Mouse (Mus musculus) hindbrain, embryonic 13.5 days (tissue): ENCODE data around the gene Dlgap4. TPM values are rescaled to one million over a fixed set of nuclear protein-coding genes. Genes with fewer than 3 reads are reported as not detected.

ENCODE experiments used
- ATAC-seq: fragments of 200-750 bp; cut with Nextera tagmentation; 2 replicates; pipeline ENCODE4 v1.8.0; 2017; ENCODE audit warnings: moderate TSS enrichment; ENCODE audit not compliant: low FRiP score
- H3K27ac ChIP-seq: fragments of 300-500 bp; sonication (generic); 2 replicates; pipeline ENCODE4 v1.5.1; 2015; ENCODE audit warnings: inconsistent platforms, mild to moderate bottlenecking, moderate library complexity
- H3K27me3 ChIP-seq: fragments of 300-500 bp; sonication (generic); 2 replicates; pipeline ENCODE4 v1.6.1; 2015; ENCODE audit warnings: mild to moderate bottlenecking, inconsistent platforms
- H3K36me3 ChIP-seq: fragments of 300-500 bp; sonication (generic); 2 replicates; pipeline ENCODE4 v1.6.1; 2015; ENCODE audit warnings: mild to moderate bottlenecking, inconsistent platforms
- H3K4me1 ChIP-seq: fragments of 300-500 bp; sonication (generic); replicated peaks from 2 replicates; pipeline ENCODE4 v1.6.1; 2015; ENCODE audit warnings: inconsistent platforms
- H3K4me2 ChIP-seq: fragments of 300-500 bp; sonication (generic); 2 replicates; pipeline ENCODE4 v1.6.1; 2015; ENCODE audit warnings: inconsistent platforms, mild to moderate bottlenecking, moderate library complexity
- H3K4me3 ChIP-seq: fragments of 300-500 bp; sonication (generic); 2 replicates; pipeline ENCODE4 v1.5.1; 2015; ENCODE audit warnings: mild to moderate bottlenecking, inconsistent platforms
- H3K9ac ChIP-seq: fragments of 300-500 bp; sonication (generic); 2 replicates; pipeline ENCODE4 v1.6.1; 2015; ENCODE audit warnings: mild to moderate bottlenecking, inconsistent platforms
- H3K9me3 ChIP-seq: fragments of 300-500 bp; sonication (generic); 2 replicates; pipeline ENCODE4 v1.6.1; 2016; ENCODE audit warnings: inconsistent platforms
- WGBS: fragments of 180-500 bp; shearing (Covaris S2); methylation state at CpG from one replicate; pipeline ENCODE4 v1.1.7; 2015; 5-methylcytosine and 5-hydroxymethylcytosine counted together
- polyA plus RNA-seq: library from polyadenylated mRNA; unstranded; fragments of >200 nt; fragmentation: Nextera tagmentation; extraction: Ambion mirVana; gene quantifications from 2 replicates; pipeline ENCODE4 v1.2.1, GENCODE M21; 2015

The Dlgap4 gene
- polyA plus RNA-seq, 1 experiment from 2014 or later, result 232 TPM

DNA sequence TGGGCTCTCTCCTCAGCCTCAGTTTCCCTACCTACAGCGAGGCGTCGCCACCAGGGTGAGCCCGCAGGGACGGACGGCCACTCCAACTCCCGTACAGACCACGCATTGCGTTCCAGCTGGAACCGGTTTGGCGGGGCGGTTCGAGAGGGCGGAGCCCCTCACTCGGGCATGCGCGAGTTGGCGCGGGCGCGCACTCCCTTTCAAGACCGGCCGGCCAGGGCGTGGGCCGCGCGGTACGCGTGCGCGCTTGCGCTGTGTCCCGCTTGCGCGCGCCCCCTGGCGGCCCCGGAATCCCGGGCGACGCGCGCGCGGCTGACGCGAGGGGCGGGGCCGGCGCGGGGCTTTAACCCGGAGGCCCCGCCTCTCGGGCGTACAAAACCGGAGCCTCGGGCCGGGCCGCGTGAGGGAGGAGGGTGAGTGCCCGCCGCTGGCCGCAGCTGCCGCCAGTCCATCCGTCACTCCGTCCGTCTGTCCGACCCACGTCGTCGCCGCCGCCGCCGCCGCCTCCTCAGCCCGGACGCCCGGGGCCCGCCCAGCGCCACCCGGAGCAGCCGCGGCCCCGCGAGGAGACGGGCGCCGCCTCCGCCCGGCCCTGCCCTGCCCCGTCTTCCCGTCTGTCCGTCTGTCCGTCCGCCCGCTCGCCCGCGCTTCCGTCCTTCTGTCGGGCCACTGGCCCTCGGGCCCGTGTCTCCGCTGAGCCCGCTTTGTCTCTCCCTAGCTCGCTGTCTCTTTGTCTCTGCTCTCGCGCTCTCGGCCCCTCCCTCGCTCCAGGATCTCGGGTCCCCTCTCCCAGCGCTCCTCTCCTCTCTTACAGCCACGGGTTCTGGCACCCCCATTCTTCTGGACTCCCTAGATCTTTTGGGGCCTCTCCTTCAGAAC lies 107.4 kb downstream of the Dlgap4 start:
- Histone ChIP-seq H3K4me1 (peaks cover 67% of the 10 kb centered on the region), H3K27me3 (no peaks in the 10 kb centered on the region), H3K9me3 (no peaks in the 10 kb centered on the region), H3K27ac (peak overlapping the region; percentile 96), H3K9ac (peak overlapping the region; percentile 100), H3K4me3 (peak overlapping the region; percentile 97), H3K4me2 (peak overlapping the region; percentile 89), H3K36me3 (no peaks in the 10 kb centered on the region)
- peak; percentile 91 for ATAC-seq
- WGBS, result under 1% methylated on average over 95 of the region's 114 CpGs

DNA sequence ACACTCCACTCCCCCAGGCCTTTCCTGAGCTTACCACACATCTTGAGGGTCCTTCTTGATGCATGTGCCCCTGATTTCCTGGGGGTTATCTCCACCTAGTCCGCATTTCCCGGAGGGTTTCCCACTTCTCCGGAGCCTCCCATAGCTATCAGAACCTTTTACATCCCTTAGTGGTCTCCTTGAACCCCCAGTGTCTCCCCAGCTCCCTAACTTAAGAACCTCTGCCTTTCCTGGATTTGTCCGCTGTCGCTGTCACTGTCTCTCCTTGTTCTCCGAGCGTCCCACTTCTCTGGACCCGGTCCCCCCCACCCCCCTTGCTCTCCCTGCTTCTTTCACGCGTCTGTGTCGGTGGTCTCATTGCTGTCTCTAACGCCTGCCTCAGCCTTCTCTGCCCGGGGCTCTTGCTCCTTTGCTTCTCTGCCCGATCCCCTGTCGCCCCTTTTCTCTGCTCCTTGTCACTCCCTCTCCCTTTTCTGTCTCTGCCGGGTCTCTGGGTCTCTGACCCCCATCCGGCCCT lies 108.1 kb downstream of the Dlgap4 start:
- Histone ChIP-seq H3K4me1 (peaks cover 73% of the 10 kb centered on the region), H3K9me3 (no peaks in the 10 kb centered on the region), H3K9ac (peak overlapping the region; percentile 100), H3K4me2 (peak overlapping the region; percentile 89), H3K27me3 (no peaks in the 10 kb centered on the region), H3K36me3 (no peaks in the 10 kb centered on the region), H3K4me3 (peak overlapping the region; percentile 97), H3K27ac (peak overlapping the region; percentile 96)
- WGBS, result 0% methylated on average over 17 of the region's 17 CpGs
- no peak for ATAC-seq

DNA sequence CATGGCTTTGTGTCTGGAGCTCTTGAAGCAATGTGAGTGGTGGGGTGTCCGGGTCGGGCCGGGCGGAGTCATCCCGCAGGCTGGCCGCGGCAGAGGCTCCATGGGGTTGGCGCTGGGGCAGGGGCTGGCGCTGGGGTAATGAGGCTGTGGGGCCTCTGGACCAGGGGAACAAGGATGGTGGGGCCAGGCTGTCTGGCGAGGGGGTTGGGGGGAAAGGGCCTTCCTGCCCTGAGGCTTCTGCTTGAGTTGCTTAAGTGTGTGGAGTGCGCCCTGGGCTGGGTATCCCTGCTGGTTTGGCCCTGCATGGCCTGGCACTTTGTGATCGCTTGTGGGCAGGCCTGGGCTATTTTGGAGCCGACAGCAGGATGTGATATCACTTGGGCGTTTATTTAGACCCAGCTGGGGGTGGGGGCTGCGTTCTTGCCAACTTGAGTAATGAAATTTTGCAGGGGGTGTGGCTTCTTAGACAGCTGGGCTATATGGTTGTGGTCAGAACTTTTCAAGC lies 108.6 kb downstream of the Dlgap4 start:
- Histone ChIP-seq H3K4me2 (peak overlapping the region; percentile 89), H3K9me3 (no peaks in the 10 kb centered on the region), H3K27ac (peak overlapping the region; percentile 96), H3K4me1 (peaks cover 74% of the 10 kb centered on the region), H3K9ac (peak overlapping the region; percentile 100), H3K27me3 (no peaks in the 10 kb centered on the region), H3K36me3 (no peaks in the 10 kb centered on the region), H3K4me3 (peak overlapping the region; percentile 97)
- under 1% methylated on average over 15 of the region's 15 CpGs for WGBS
- ATAC-seq, result peak; percentile 7; the same call in 1 of the 2 replicates

DNA sequence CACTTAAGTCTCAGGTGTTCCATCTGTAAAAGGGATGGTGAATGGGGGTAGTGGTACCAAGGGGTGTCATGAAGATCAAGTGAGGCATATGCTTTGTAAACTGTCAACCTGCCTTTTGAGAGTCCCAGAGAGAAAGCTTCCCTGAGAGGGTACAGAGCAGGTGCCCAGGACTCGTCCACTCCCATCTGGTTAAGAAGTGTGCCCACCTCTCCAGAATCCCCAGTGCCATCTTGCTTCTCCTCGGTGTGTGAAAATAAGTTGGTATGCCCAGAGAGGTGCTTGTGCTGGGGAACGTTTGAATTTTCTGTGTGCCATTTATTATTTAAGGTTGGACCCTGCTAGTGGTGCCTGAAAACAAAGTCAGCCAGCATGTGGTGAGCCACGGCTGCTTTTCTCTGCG lies 109.2 kb downstream of the Dlgap4 start:
- Histone ChIP-seq H3K4me3 (peak overlapping the region; percentile 97), H3K9ac (peak overlapping the region; percentile 100), H3K27ac (peak overlapping the region; percentile 96; the same call in 1 of the 2 replicates), H3K27me3 (no peaks in the 10 kb centered on the region), H3K4me1 (peaks cover 70% of the 10 kb centered on the region), H3K36me3 (no peaks in the 10 kb centered on the region), H3K4me2 (peak overlapping the region; percentile 89), H3K9me3 (no peaks in the 10 kb centered on the region)
- no peak for ATAC-seq
- 34% methylated on average over 5 of the region's 5 CpGs for WGBS

DNA sequence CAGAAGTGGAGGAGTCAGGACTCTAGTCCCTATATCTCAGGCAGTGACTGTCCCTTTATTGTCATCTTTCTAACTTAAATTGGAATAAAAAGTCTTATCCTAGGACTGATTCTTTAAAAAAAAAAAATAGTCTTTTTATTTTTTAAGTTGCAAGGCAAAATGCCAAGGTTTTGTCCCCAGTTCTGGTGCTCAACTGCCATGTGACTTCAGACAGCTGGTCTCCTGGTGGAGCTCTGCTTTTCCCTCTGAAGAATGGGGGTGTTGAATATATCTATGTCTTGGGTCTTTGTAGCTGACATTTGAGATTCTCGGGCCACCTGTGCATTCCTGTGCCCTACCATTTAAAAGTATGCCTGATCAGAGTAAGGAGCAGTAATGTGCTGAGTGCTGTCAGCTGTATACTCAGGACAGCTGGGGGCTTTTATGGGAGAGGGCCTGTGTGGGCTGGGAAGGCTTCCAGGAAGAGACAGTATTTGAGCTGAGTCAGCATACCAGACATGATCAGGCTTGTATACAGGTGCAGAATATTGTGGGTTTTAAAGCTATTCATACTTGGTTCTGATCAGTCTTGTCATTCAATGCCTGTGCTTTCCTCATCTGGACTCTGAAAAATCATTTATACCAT lies 110.5 kb downstream of the Dlgap4 start:
- no peak for ATAC-seq
- H3K9ac ChIP-seq, result peak overlapping the region; percentile 55
- H3K4me1 ChIP-seq, result peaks cover 70% of the 10 kb centered on the region
- WGBS, result 68% methylated on average over 1 of the region's 1 CpGs
- H3K9me3 ChIP-seq, result no peaks in the 10 kb centered on the region
- no peaks in the 10 kb centered on the region for H3K27me3 ChIP-seq
- peaks cover 6% of the 10 kb centered on the region; the same call in 1 of the 2 replicates for H3K36me3 ChIP-seq
- H3K4me2 ChIP-seq, result peak overlapping the region; percentile 89
- peak overlapping the region; percentile 97 for H3K4me3 ChIP-seq
- no peak overlapping the region for H3K27ac ChIP-seq

DNA sequence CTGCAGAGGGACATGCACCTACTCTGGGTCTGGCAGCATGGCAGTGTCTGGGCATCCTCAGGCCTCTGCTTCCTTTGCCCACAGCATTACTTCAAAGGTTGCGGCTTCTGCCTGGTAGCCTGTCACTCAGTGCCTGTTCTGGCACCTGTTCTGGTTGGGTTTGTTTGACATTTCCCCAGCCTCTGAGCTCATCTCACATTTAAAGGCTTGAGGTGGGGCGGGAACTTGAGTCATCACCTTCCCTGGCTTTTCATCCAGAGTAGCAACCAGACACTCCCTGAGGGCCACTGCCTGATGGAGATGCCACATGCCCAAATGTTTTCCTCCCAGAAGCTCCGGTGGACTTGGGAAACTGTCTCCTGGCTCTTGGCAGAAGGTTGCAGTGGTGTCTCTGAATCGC lies 111.4 kb downstream of the Dlgap4 start:
- Histone ChIP-seq H3K9ac (peak overlapping the region; percentile 61), H3K4me3 (no peak overlapping the region), H3K27me3 (no peaks in the 10 kb centered on the region), H3K27ac (no peak overlapping the region), H3K36me3 (peaks cover 6% of the 10 kb centered on the region; the same call in 1 of the 2 replicates), H3K4me1 (peaks cover 71% of the 10 kb centered on the region), H3K9me3 (no peaks in the 10 kb centered on the region), H3K4me2 (peak overlapping the region; percentile 89)
- 74% methylated on average over 4 of the region's 4 CpGs for WGBS
- ATAC-seq, result no peak

DNA sequence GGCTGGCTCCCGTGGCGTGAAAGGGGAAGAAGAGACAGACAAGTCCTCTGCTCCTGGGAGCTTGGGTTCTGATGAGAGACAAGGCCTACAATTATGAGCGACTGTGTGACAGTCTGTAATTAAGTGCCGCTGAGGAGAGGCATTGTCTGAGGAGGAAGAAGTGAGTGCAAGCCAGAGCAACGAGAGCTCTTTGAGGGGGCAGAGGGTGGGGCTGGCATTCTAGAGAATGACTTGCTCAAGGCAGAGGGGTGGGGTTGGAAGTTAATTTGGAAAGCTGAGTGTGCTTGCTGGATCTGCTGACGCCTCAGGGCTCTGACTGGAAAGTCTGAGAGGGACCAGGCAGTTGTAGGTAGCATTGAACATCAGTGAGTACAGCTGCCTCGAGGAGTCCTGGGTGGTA lies 112.8 kb downstream of the Dlgap4 start:
- no peaks in the 10 kb centered on the region for H3K9me3 ChIP-seq
- peaks cover 6% of the 10 kb centered on the region; the same call in 1 of the 2 replicates for H3K36me3 ChIP-seq
- 0 out of 2 replicates have a peak overlapping the region, but pooled peaks have one; percentile 8 for H3K4me3 ChIP-seq
- peaks cover 79% of the 10 kb centered on the region for H3K4me1 ChIP-seq
- no peaks in the 10 kb centered on the region for H3K27me3 ChIP-seq
- H3K9ac ChIP-seq, result peak overlapping the region; percentile 61
- H3K4me2 ChIP-seq, result peak overlapping the region; percentile 89
- WGBS, result 19% methylated on average over 7 of the region's 7 CpGs
- no peak for ATAC-seq
- H3K27ac ChIP-seq, result peak overlapping the region; percentile 66

DNA sequence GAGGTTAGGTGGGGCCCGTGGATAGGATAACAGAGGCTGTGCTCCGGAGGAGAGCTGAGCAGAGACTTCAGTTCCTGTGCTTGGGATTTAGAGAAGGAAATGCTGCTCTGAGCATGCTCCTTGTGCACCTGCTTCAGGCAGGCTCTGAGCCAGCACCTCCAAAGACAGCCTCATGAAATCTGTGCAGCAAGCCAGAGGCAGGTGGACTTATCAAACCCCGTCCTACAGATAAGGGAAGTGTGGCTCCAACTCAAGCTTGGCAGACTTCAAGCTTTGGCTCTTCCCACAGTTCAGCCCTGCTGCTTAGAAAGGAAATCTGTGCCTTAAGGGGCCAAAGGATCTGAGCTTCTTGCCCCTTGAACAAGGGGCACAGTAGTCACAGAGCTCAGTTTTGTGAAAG lies 113.4 kb downstream of the Dlgap4 start:
- Histone ChIP-seq H3K27ac (peak overlapping the region; percentile 66), H3K9me3 (no peaks in the 10 kb centered on the region), H3K36me3 (peaks cover 9% of the 10 kb centered on the region; the same call in 1 of the 2 replicates), H3K9ac (peak overlapping the region; percentile 61), H3K4me2 (peak overlapping the region; percentile 89), H3K27me3 (no peaks in the 10 kb centered on the region), H3K4me1 (peaks cover 84% of the 10 kb centered on the region), H3K4me3 (no peak overlapping the region)
- no peak for ATAC-seq
- WGBS, result 69% methylated on average over 3 of the region's 3 CpGs

DNA sequence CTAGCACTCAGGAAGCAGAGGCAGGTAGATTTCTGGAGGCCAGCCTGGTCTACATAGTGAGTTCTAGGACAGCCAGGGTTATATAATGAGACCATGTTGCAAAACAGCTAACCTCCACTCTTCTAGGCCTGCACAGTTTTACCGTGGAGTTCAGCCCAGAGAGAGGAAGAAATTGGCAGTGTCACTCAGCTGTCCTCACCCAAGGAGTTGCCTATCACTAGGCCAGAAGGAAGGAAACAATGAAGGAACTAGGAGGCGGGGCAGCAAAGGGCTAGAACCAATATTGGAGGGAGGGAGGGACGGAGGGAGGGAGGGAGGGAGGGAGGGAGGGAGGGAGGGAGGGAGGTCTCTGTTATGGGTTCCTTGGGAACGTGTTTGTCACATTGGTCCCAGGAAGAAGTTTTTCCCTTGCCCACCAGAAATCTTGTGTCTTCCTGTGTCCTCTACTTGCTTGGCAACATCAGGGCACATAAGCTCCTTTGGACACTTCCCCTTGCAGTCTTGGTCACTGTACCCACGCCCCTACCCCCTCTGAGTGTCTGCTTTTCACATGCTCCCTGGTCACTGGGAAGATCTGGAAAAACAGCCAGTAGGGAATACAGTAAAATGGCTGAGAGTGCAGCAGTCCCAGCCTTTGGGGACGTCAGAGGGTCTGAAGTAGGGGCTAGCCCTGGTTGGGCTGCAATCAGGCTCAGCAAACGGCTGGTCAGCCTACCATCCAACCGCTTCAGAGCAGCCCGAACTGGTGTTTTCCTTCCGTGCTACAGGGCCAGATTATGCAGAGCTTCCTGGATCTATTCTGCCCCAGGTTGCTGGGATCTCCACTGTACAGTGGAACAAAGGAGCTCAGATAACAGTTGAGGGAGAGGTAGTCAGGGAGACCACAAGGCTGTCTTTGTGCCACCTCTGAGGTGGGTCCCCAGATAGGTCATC lies 116.3 kb downstream of the Dlgap4 start:
- no peaks in the 10 kb centered on the region for H3K9me3 ChIP-seq
- no peak overlapping the region for H3K4me3 ChIP-seq
- ATAC-seq, result no peak
- peak overlapping the region; percentile 64 for H3K27ac ChIP-seq
- H3K9ac ChIP-seq, result peak overlapping the region; percentile 55; the same call in 1 of the 2 replicates
- peaks cover 81% of the 10 kb centered on the region for H3K4me1 ChIP-seq
- no peak overlapping the region for H3K4me2 ChIP-seq
- H3K36me3 ChIP-seq, result peaks cover 9% of the 10 kb centered on the region; the same call in 1 of the 2 replicates
- H3K27me3 ChIP-seq, result no peaks in the 10 kb centered on the region
- 55% methylated on average over 9 of the region's 10 CpGs for WGBS

DNA sequence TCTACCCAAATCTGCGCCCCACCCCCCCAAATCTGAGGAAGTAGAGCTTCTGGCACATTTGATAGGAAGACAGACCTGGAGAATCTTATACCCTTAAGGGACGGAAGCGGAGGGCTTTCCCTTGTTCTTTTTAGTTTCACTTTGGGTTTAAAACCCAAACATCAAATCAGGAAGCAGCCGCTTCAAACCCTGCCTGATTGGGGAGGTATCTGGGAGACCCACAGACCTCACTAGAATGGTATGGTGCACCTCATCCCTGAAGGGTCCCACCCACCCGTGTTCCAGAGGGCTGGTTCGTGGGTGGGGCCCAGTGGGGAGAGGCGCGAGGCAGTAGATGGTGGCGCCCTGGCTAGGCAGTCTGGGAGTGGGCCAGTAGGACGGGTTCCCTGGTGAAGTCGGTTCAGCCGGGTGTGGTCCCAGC lies 117.0 kb downstream of the Dlgap4 start:
- Histone ChIP-seq H3K4me2 (0 out of 2 replicates have a peak overlapping the region, but pooled peaks have one; percentile 13), H3K4me1 (peaks cover 81% of the 10 kb centered on the region), H3K4me3 (no peak overlapping the region), H3K27ac (peak overlapping the region; percentile 64), H3K27me3 (no peaks in the 10 kb centered on the region), H3K9me3 (no peaks in the 10 kb centered on the region), H3K36me3 (peaks cover 9% of the 10 kb centered on the region; the same call in 1 of the 2 replicates), H3K9ac (0 out of 2 replicates have a peak overlapping the region, but pooled peaks have one; percentile 55)
- ATAC-seq, result no peak; the same call in 1 of the 2 replicates
- WGBS, result 80% methylated on average over 12 of the region's 12 CpGs

DNA sequence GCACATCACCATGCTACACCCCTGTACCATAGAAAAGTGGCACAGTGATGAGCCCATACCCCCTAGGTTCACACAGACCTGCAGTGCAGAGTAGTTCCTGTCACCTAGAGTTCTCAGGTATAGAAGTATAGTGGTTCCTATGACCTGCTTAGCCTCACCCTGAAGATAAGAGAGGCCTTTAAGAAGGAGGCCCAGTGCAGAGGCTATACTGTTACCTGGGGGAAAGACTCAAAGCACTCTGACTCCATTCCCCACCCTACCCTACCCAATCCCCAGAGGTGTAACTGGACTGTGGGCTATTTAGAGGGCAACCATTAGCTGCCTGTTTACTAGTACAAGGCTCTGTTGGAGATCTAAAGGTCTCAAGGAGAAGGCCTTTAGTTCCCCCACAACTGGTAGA lies 118.1 kb downstream of the Dlgap4 start:
- ATAC-seq, result no peak
- Histone ChIP-seq H3K27me3 (no peaks in the 10 kb centered on the region), H3K4me1 (peaks cover 81% of the 10 kb centered on the region), H3K4me2 (no peak overlapping the region), H3K4me3 (no peak overlapping the region), H3K9ac (no peak overlapping the region), H3K36me3 (peaks cover 9% of the 10 kb centered on the region; the same call in 1 of the 2 replicates), H3K27ac (no peak overlapping the region; the same call in 1 of the 2 replicates), H3K9me3 (no peaks in the 10 kb centered on the region)
